Mouse (Mus musculus) neutrophil, adult 5-6 weeks (primary cell): ENCODE data around the gene Mgarp. TPM values are rescaled to one million over a fixed set of nuclear protein-coding genes. Genes with fewer than 3 reads are reported as not detected.
"Not testable (repeated sequence)": the region's sequence is repeated elsewhere in the genome, so short reads cannot be mapped to it uniquely, and the experiment has no call there.

ENCODE experiments used
- ATAC-seq: fragments of 151-379, 151-347 bp; 2 replicates; pipeline ENCODE4 v1.8.0; 2017; ENCODE audit warnings: mild to moderate bottlenecking, moderate TSS enrichment; ENCODE audit not compliant: insufficient number of reproducible peaks, poor library complexity, low FRiP score, severe bottlenecking; ENCODE audit errors: extremely low read depth
- total RNA-seq: library from RNA; stranded (forward); fragments of 200-1000 nt; gene quantifications from 2 replicates; pipeline ENCODE4 v1.2.3, GENCODE M21; 2017

Mgarp gene
- total RNA-seq, 1 experiment from 2014 or later: not detected

DNA sequence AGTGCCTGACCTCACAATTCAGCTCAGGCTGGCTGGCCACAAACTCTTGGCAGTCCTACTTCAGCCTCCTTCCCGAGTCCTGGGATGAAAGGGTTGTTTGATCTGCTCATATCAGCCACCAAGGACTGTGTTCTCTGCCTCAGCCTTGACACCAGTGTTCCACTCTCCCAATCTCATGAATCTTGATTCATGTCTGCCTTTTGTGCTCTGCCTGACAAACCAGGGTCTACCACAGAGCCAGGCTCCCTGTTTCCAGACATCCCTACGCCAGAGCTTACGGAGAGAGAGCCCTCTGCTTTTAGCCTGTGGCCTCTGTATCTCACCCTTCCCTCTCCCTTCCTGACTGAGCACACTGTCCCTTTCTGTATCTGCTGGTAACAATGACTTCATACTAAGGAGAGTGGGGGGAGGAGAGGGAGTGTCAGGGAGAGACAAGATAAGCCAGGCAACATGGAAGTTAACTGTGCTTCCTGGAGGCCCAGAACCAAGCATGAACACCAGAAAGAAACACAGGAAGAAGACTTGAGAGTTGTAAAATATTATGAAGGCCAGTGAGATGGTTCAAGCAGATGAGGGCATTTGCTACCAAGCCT lies 47.8 kb downstream of the Mgarp start:
- no peak for ATAC-seq

GRCm38 (mm10) chr3:51345017-51345416 lies 51.5 kb downstream of the Mgarp start:
- ATAC-seq: not testable (repeated sequence)

GRCm38 (mm10) chr3:51344182-51344581 lies 52.4 kb downstream of the Mgarp start:
- ATAC-seq: not testable (repeated sequence)

GRCm38 (mm10) chr3:51343260-51343659 lies 53.3 kb downstream of the Mgarp start:
- no peak for ATAC-seq

- no peak for ATAC-seq
Observed at GRCm38 (mm10) chr3:51342152-51342551, 54.4 kb downstream of the Mgarp start.

GRCm38 (mm10) chr3:51341268-51342081 lies 55.1 kb downstream of the Mgarp start:
- ATAC-seq: peak; percentile 36

DNA sequence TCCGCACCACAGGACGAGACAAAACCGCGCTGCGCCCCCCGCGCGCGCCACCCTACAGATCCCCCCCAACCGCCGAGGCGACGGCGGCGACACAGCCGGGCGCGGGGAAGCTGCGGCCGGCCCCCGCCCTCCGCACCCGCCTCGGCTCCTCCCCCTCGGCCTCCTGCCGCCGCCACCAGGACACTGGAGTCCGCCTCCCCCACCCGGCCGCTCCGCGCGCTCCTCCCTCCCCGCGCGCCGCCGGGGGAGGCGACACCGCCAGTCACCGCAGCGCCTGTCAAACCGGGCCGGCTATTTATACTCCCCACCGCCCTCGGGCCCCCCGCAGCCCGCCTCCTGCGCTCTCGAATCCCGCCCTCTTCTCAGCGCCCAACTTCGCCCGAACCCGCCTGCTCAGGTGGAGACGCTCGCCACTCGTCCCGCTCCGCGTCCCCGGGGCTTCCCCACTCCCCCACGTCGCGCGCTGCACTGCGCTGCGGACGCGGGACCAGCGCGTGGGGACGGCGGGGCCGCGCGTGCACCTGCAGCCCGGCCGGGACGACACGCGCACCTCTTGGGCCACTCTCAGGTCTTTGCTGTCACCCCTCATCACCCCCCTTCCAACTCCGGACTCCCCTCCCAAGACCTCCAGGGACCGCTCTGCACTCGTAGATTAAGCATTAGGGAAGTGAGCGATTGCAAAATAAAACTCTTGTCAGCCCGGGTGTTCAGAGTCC lies 55.8 kb downstream of the Mgarp start, which contains the start of gene Elf2:
Gene Elf2 (minus strand): TSS at position 112 of the 716 bp plus-strand sequence.
- peak; percentile 71 for ATAC-seq

- ATAC-seq: no peak
Observed at GRCm38 (mm10) chr3:51339734-51340551, 56.6 kb downstream of the Mgarp start.

- no peak for ATAC-seq
Observed at GRCm38 (mm10) chr3:51339378-51339733, 57.2 kb downstream of the Mgarp start.

Other genes starting within 250 kb of the Mgarp start
- 4.0 and 6.6 TPM in 2 replicates for gene Noct, start 172.3 kb downstream of the Mgarp start, total RNA-seq
- gene Elf2, start 56.1 kb downstream of the Mgarp start, total RNA-seq: 173 and 175 TPM in 2 replicates
- 9.1 and 17.5 TPM in 2 replicates for gene Ndufc1, start 12.2 kb upstream of the Mgarp start, total RNA-seq
- gene Naa15, start 18.4 kb upstream of the Mgarp start, total RNA-seq: 78.2 and 80.2 TPM in 2 replicates
- gene Rab33b, start 87.2 kb upstream of the Mgarp start, total RNA-seq: 30.6 and 32.5 TPM in 2 replicates
- 52.6 and 54.0 TPM in 2 replicates for gene Setd7, start 164.1 kb upstream of the Mgarp start, total RNA-seq